In the genomic region with DNA sequence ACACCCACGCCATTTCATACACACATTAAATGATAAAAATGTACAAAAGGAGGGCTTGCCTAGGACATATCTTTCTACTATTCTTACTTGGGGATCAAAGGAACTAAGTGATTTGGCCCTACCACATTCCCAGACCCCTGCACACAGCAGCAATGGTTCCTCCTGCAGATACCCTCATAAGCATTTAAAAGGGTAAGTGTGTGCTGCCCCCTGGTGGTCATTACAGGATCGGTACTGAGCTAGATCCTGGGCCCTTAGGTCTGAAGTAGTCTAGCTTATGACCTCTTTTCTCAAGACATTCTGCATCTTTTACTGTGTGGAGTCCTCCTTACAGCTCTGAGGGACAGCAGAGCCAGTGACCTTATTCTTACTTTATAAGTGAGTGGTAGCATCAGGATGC, we compare ENCODE assay signal across 8 mouse cellular contexts. TPM values are rescaled to one million over a fixed set of nuclear protein-coding genes. Genes with fewer than 3 reads are reported as not detected.
DNase-seq lines count a peak whose midpoint lies in the region; ATAC-seq and TF ChIP-seq lines count a peak whose summit lies in the region.

No protein-coding gene starts in this region.

- no peak overlapping the region for H3K27ac ChIP-seq in heart, adult 2 months
- no peak overlapping the region for H3K27ac ChIP-seq in lung, embryonic 14.5 days (ENCODE audit: low read depth)

- H3K4me3 ChIP-seq in heart, adult 2 months = no peak overlapping the region
- no peak overlapping the region for H3K4me3 ChIP-seq in lung, embryonic 14.5 days (ENCODE audit: low read depth, low read length)

- no peaks in the 10 kb centered on the region for H3K36me3 ChIP-seq in heart, adult 2 months (ENCODE audit: control insufficient read depth, insufficient read depth, low read length)
- no peaks in the 10 kb centered on the region for H3K36me3 ChIP-seq in lung, embryonic 14.5 days (ENCODE audit: insufficient read depth)

- intact Hi-C loops in heart, adult 2 months (cut with DNase I) = loop anchor here (2.0 to 5.0 kb wide), 2 partner anchors 71 to 168 kb away; no protein-coding TSS in a partner anchor

- H3K4me2 ChIP-seq in lung, embryonic 14.5 days = no peak overlapping the region

- no peaks in the 10 kb centered on the region for H3K4me1 ChIP-seq in heart, adult 2 months (ENCODE audit: control insufficient read depth, insufficient read depth, low read length)
- no peaks in the 10 kb centered on the region for H3K4me1 ChIP-seq in lung, embryonic 14.5 days (ENCODE audit: insufficient read depth)

- no peak overlapping the region for H3K9ac ChIP-seq in heart, adult 2 months (ENCODE audit: low read depth, low read length)
- H3K9ac ChIP-seq in lung, embryonic 14.5 days = no peak overlapping the region

- no peaks in the 10 kb centered on the region for H3K9me3 ChIP-seq in lung, embryonic 14.5 days (ENCODE audit: low read depth, low read length)

- H3K79me2 ChIP-seq in heart, adult 2 months (replicated peaks; ENCODE audit: control insufficient read depth, insufficient read depth, low read length) = no peaks in the 10 kb centered on the region

- WGBS in heart, adult 2 months = 45% methylated on average over 2 of the region's 2 CpGs
- 38% methylated on average over 2 of the region's 2 CpGs for WGBS in lung, embryonic 14.5 days

- H3K27me3 ChIP-seq in heart, adult 2 months (ENCODE audit: control insufficient read depth, insufficient read depth, low read length) = no peaks in the 10 kb centered on the region
- H3K27me3 ChIP-seq in lung, embryonic 14.5 days (ENCODE audit: insufficient read depth, low read length) = no peaks in the 10 kb centered on the region

- peak; percentile 96; the same call in 1 of the 2 replicates for TF ChIP-seq CTCF in heart, adult 2 months (IDR thresholded peaks at IDR 0.05)
- peak; percentile 89 for TF ChIP-seq CTCF in lung, embryonic 14.5 days (IDR thresholded peaks at IDR 0.05; ENCODE audit: low read depth)

- no peak for TF ChIP-seq EP300 in heart, adult 2 months (IDR thresholded peaks at IDR 0.05; ENCODE audit: insufficient read depth, low read depth, low read length)

- DNase-seq in ES-CJ7 (ENCODE audit: low read depth, low spot score) = peak; percentile 92
- DNase-seq in adrenal gland, adult 18-20 months (ENCODE audit: low spot score in 2 of 2) = peak; percentile 68 to 76
- peak; percentile 89 for DNase-seq in embryo, embryonic 10 days (ENCODE audit: low spot score)
- DNase-seq in heart, adult 2 months = peak; percentile 56 to 73
- peak; percentile 56 to 92 for DNase-seq in layer of hippocampus, adult 18-20 months (ENCODE audit: low spot score in 2 of 2)
- peak; percentile 89 for DNase-seq in lung, embryonic 14.5 days
- peak; percentile 81 for DNase-seq in right cerebral cortex, postnatal 14 days
- DNase-seq in yolk sac, embryonic 10.5 days (ENCODE audit: low spot score) = peak; percentile 36

- no peak for TF ChIP-seq POLR2A in heart, adult 2 months (IDR thresholded peaks at IDR 0.05; ENCODE audit: insufficient read depth, low read depth, low read length)

- no peak for ATAC-seq in lung, embryonic 14.5 days (ENCODE audit: insufficient read depth)

RNA-seq across cellular contexts. Expression of gene 4921536K21Rik, which starts 15.1 kb away (rescaled TPM):
- total RNA-seq in adrenal gland, adult 18-20 months (2021) = under 1 TPM; 0.53 to 0.74 TPM
- total RNA-seq in heart, adult 2 months (2021) = under 1 TPM; 0.57 to 0.81 TPM
- 0.57 and 0.76 TPM in 2 replicates for polyA plus RNA-seq in heart, adult 2 months (2012; rRNA removed)
- under 1 TPM; 0.20 to 0.67 TPM for total RNA-seq in layer of hippocampus, adult 18-20 months (2021)
- 0.14 TPM in 1 of 2 replicates, not detected in the other for polyA plus RNA-seq in lung, embryonic 14.5 days (2014; fragmentation: Nextera tagmentation; extraction: Ambion mirVana)

RNA-seq across cellular contexts. Expression of gene Dusp18, which starts 15.2 kb away (rescaled TPM):
- total RNA-seq in adrenal gland, adult 18-20 months (2021) = 1 to 10 TPM; 3.5 to 5.2 TPM
- total RNA-seq in heart, adult 2 months (2021) = 10 to 100 TPM; 32.6 to 47.8 TPM
- polyA plus RNA-seq in heart, adult 2 months (2012; rRNA removed) = 29.1 and 52.6 TPM in 2 replicates
- total RNA-seq in layer of hippocampus, adult 18-20 months (2021) = 10 to 100 TPM; 21.2 to 23.8 TPM
- 8.8 and 11.0 TPM in 2 replicates for polyA plus RNA-seq in lung, embryonic 14.5 days (2014; fragmentation: Nextera tagmentation; extraction: Ambion mirVana)

RNA-seq across cellular contexts. Expression of gene Osbp2, which starts 16.1 kb away (rescaled TPM):
- total RNA-seq in adrenal gland, adult 18-20 months (2021) = 1 to 10 TPM; 2.9 to 6.6 TPM
- 10 to 100 TPM; 12.9 to 16.2 TPM for total RNA-seq in heart, adult 2 months (2021)
- polyA plus RNA-seq in heart, adult 2 months (2012; rRNA removed) = 10.9 and 14.2 TPM in 2 replicates
- 10 to 100 TPM; 72.7 to 75.4 TPM for total RNA-seq in layer of hippocampus, adult 18-20 months (2021)
- polyA plus RNA-seq in lung, embryonic 14.5 days (2014; fragmentation: Nextera tagmentation; extraction: Ambion mirVana) = 0.12 and 0.46 TPM in 2 replicates

RNA-seq across cellular contexts. Expression of gene Slc35e4, which starts 34.6 kb away (rescaled TPM):
- total RNA-seq in adrenal gland, adult 18-20 months (2021) = 1 to 10 TPM; 4.2 to 8.5 TPM
- total RNA-seq in heart, adult 2 months (2021) = 1 to 10 TPM; 3.9 to 6.9 TPM
- polyA plus RNA-seq in heart, adult 2 months (2012; rRNA removed) = 4.5 and 6.3 TPM in 2 replicates
- 10 to 100 TPM; 17.8 to 18.5 TPM for total RNA-seq in layer of hippocampus, adult 18-20 months (2021)
- 1.9 and 2.7 TPM in 2 replicates for polyA plus RNA-seq in lung, embryonic 14.5 days (2014; fragmentation: Nextera tagmentation; extraction: Ambion mirVana)

RNA-seq across cellular contexts. Expression of gene Tcn2, which starts 52.1 kb away (rescaled TPM):
- total RNA-seq in adrenal gland, adult 18-20 months (2021) = 100 to 1,000 TPM; 113 to 133 TPM
- 10 to 100 TPM; 41.3 to 42.9 TPM for total RNA-seq in heart, adult 2 months (2021)
- polyA plus RNA-seq in heart, adult 2 months (2012; rRNA removed) = 69.4 and 90.6 TPM in 2 replicates
- total RNA-seq in layer of hippocampus, adult 18-20 months (2021) = 10 to 100 TPM; 18.2 to 20.3 TPM
- 37.9 and 43.2 TPM in 2 replicates for polyA plus RNA-seq in lung, embryonic 14.5 days (2014; fragmentation: Nextera tagmentation; extraction: Ambion mirVana)

Comparison
In these comparisons a context has a peak if more than half of its experiments do, and no peak if none do; other contexts are left out.
1. DNase-seq: peak in every context shown above with its lines; median percentile 92 in ES-CJ7; 89 in embryo, embryonic 10 days; 89 in lung, embryonic 14.5 days; 81 in right cerebral cortex, postnatal 14 days; 74 in layer of hippocampus, adult 18-20 months; 72 in adrenal gland, adult 18-20 months; 64 in heart, adult 2 months; 36 in yolk sac, embryonic 10.5 days.
2. RNA of gene Osbp2, which starts 16.1 kb away (total RNA-seq): 72.7 to 75.4 TPM in layer of hippocampus, adult 18-20 months; 12.9 to 16.2 TPM in heart, adult 2 months and 2.9 to 6.6 TPM in adrenal gland, adult 18-20 months; every median in the first group is over 4 times any median in the second.